10 mouse cellular contexts compared by ENCODE assay signal in the genomic region with DNA sequence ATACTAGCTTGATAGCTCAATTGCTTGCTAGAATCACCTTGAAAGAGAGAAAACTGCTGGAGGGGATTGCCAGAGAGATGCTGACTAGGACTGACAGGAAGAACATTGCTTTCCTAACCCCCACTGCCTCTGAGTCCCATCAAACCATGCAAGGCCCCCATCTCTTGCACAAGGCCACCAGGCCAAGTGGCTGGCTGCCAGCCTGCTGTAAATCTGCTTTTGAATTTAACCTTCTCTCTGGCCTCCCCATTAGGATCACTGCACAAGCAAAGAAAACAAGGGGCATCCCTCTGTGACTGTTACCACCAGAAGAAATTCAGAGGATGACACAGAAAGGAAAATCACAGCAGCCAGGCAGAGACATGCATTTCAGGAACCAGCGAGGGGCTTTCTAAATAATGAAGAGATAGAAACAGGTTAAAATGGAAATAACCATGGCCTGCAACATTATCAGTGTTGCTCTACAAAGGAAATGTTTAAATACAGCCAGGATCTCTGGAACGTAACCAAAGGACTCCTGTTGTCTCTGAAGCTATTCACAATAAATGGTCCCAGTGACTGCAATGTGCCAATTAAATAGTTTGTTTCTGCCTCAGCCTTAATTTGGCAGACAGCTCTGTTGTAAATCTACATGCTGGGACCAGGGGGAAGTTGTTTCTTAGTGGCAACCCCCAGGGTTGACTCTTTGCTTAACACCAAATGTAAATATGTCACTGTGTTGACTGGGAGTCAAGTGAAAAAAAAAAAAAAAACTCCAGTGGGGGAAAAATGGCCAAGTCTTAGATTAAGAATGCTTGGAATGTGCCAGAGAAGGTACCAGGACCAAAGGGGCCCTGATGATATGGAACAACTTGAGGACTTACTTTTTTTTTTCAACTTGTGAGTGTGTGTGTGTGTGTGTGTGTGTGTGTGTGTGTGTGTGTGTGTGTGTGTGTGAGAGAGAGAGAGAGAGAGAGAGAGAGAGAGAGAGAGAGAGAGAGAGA.
DNase-seq lines count a peak whose midpoint lies in the region; ATAC-seq lines count a peak whose summit lies in the region.
"Had no signal": no experiment of that assay in that cellular context is flagged by ENCODE, and none has a peak within 500 bp of the region (broad histone marks: within the 10 kb centered on the region; RNA-seq: fewer than 3 reads in every experiment).

No protein-coding gene starts in this region.

- H3K4me2 ChIP-seq in forebrain, embryonic 14.5 days (ENCODE audit: low read length): no peak overlapping the region
- H3K4me2 ChIP-seq in neural tube, embryonic 14.5 days (ENCODE audit: low read depth, low read length): no peak overlapping the region

- H3K27ac ChIP-seq in forebrain, embryonic 14.5 days (ENCODE audit: low read depth, low read length): no peak overlapping the region
- H3K27ac ChIP-seq in forebrain, embryonic 10.5 days: no peak overlapping the region
- H3K27ac ChIP-seq in neural tube, embryonic 14.5 days (ENCODE audit: low read depth, low read length): peak overlapping the region; percentile 40; the same call in 1 of the 2 replicates

- H3K9ac ChIP-seq in forebrain, embryonic 14.5 days (ENCODE audit: low read length): no peak overlapping the region
- H3K9ac ChIP-seq in neural tube, embryonic 14.5 days (replicated peaks; ENCODE audit: low read depth, low read length): no peak overlapping the region

- no peaks in the 10 kb centered on the region for H3K27me3 ChIP-seq in forebrain, embryonic 14.5 days (replicated peaks; ENCODE audit: control insufficient read depth, insufficient read depth, low read length)
- H3K27me3 ChIP-seq in forebrain, embryonic 10.5 days (ENCODE audit: poor library complexity, severe bottlenecking): no peaks in the 10 kb centered on the region
- H3K27me3 ChIP-seq in neural tube, embryonic 14.5 days (ENCODE audit: control insufficient read depth, insufficient read depth, low read length): no peaks in the 10 kb centered on the region

- DNase-seq in forebrain, embryonic 14.5 days (ENCODE audit: low spot score): peak; percentile 66
- DNase-seq in forebrain, embryonic 10.5 days (ENCODE audit: extremely low spot score, low spot score): no peak
- peak; percentile 1 for DNase-seq in ovary, postnatal 14 days (ENCODE audit: low spot score)
- DNase-seq in ovary, adult 18-20 months (ENCODE audit: low spot score): no peak
- peak; percentile 9 for DNase-seq in kidney, adult 9 months
- no peak for DNase-seq in right cerebral cortex, postnatal 14 days
- no peak for DNase-seq in thymus, postnatal 10 days (ENCODE audit: low spot score in 2 of 2)
- DNase-seq: right cerebral cortex, adult 18-20 months had no signal

- H3K36me3 ChIP-seq in forebrain, embryonic 14.5 days (ENCODE audit: control insufficient read depth, insufficient read depth, low read length): no peaks in the 10 kb centered on the region
- H3K36me3 ChIP-seq in forebrain, embryonic 10.5 days (replicated peaks): no peaks in the 10 kb centered on the region
- no peaks in the 10 kb centered on the region for H3K36me3 ChIP-seq in neural tube, embryonic 14.5 days (ENCODE audit: control insufficient read depth, insufficient read depth, low read length)

- no peak overlapping the region for H3K4me3 ChIP-seq in forebrain, embryonic 14.5 days (ENCODE audit: low read depth, low read length)
- H3K4me3 ChIP-seq in forebrain, embryonic 10.5 days: no peak overlapping the region
- H3K4me3 ChIP-seq in neural tube, embryonic 14.5 days (ENCODE audit: low read depth, low read length): no peak overlapping the region

- no peaks in the 10 kb centered on the region for H3K9me3 ChIP-seq in forebrain, embryonic 14.5 days (replicated peaks; ENCODE audit: control insufficient read depth, low read length)
- H3K9me3 ChIP-seq in forebrain, embryonic 10.5 days: no peaks in the 10 kb centered on the region
- no peaks in the 10 kb centered on the region for H3K9me3 ChIP-seq in neural tube, embryonic 14.5 days (ENCODE audit: control insufficient read depth, low read length)

- H3K4me1 ChIP-seq in forebrain, embryonic 14.5 days (ENCODE audit: control insufficient read depth, insufficient read depth, low read length): peaks cover 7% of the 10 kb centered on the region
- H3K4me1 ChIP-seq in forebrain, embryonic 10.5 days: peaks cover 5% of the 10 kb centered on the region; the same call in 1 of the 2 replicates
- H3K4me1 ChIP-seq in neural tube, embryonic 14.5 days (ENCODE audit: control insufficient read depth, insufficient read depth, low read length): 0 out of 2 replicates have a peak, but pooled peaks cover 4% of the 10 kb centered on the region

- no peak; the same call in 1 of the 2 replicates for ATAC-seq in forebrain, embryonic 14.5 days
- peak; percentile 68; the same call in 1 of the 2 replicates for ATAC-seq in neural tube, embryonic 14.5 days (ENCODE audit: low read depth)
- ATAC-seq: intestine, postnatal 0 days had no signal

- WGBS in forebrain, embryonic 14.5 days: 20% methylated on average over 2 of the region's 2 CpGs
- 67% methylated on average over 2 of the region's 2 CpGs for WGBS in forebrain, embryonic 10.5 days
- WGBS in neural tube, embryonic 14.5 days: 20% methylated on average over 2 of the region's 2 CpGs

Comparison
In these comparisons a context has a peak if more than half of its experiments do, and no peak if none do; other contexts are left out.
1. DNase-seq: peak in forebrain, embryonic 14.5 days (single experiment), ovary, postnatal 14 days (single experiment) and kidney, adult 9 months (single experiment); none in forebrain, embryonic 10.5 days (single experiment), ovary, adult 18-20 months (single experiment), right cerebral cortex, postnatal 14 days (single experiment) and thymus, postnatal 10 days (0 of 2).